Mouse (Mus musculus): ENCODE data around the gene Kat6b. TPM values are rescaled to one million over a fixed set of nuclear protein-coding genes. Genes with fewer than 3 reads are reported as not detected.
"Not testable (repeated sequence)": the region's sequence is repeated elsewhere in the genome, so short reads cannot be mapped to it uniquely, and the experiment has no call there.

The Kat6b gene
- polyA plus RNA-seq, 1 experiment: 45.9 TPM

DNA sequence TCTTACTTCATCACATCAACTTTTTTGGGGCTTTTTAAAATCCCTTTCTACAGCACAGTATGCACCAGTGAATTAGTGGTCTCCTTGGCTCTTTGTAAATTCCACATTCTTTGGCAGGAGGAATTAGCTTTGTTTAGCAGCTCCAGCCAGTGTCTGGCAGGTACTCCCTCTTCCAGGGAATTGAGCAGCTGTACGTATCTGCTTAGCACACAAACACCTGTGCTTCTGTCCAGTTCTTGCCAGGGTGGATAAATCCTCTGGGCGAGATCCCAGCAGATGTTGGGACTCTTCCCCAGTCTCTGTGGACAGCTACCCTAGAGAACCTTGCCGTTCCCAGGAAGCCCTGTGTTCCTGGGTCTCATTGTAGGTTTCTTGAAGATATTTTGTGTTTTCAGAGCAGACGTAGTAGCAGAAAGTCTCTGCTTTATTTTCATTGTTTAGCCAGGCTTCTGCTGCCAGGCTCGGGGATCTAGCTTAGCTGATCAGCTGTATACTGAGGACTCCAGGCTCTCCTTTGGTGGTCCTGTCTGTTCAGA lies 150.5 kb downstream of the Kat6b start:
- no peak for DNase-seq (ENCODE audit: extremely low spot score in 1 of 2, low spot score in 1 of 2)

DNA sequence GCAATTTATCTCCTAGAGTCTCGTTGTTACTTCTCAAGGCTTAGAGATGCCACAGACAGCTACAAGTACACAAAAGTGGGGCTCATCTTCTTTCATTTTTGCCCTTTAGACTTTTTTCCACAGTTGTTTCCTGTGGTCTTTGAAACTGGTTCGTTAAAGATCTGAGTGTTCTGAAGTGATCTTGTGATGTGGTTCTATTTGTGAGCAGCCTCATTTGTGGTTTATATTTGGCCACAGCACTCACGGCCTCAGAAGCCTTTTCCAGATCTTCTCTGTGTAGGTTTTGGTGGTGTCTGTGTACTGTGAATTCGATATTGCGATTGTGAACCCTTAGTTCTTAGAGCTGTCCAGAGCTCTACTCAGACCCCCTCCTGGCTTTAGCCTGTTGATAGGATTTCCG lies 155.3 kb downstream of the Kat6b start:
- DNase-seq (ENCODE audit: extremely low spot score in 1 of 2, low spot score in 1 of 2): peak; percentile 45 to 51

DNA sequence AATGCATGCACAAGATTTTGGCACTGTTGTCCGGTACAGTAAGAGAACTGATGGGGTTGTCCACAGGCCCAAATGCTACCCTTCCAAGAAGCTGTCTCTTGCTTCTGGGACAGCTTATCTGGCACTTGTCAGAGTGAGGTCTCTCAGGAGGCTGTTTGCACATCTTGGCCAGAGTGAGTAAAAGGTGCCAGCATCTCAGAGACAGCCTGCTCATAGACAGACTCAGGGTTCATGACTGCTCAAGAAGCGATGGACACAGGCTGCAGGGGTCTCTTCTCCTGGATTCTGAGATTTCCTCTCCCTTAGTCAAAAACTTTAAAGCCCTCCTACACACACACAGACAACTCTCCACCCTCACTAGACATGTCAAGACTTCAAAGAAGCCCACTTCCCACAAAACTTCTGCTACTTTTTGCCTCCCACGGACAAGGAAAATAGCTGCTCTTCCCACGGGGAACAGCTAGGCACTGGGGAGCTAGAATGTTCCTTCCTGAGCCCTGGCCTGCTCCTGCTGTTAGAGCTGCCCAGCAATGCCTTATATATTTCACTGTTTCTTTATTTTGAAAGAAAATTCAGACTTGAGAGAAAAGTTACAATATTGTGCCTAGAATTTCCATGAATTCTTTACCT lies 159.7 kb downstream of the Kat6b start:
- DNase-seq (ENCODE audit: extremely low spot score in 1 of 2, low spot score in 1 of 2): peak; percentile 43 to 79

DNA sequence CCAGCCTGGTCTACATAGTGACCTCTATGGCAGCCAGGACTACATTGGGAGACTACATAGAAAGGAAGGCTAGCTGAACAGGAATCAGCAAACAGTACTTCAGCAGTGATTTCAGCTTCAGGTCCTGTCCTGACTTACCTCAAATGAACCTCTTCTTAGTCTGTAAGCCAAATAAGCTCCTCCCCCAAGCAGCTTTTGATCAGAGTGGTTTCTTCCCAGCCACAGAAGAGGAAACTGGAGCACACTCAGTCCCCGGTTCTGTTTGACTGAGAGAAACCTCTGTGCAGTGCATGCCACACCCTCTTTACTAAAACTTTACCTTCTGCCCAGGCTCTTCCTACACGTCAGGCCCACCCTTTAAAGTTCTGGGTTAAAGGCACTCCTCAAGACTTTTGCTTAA lies 172.6 kb downstream of the Kat6b start:
- no peak for DNase-seq (ENCODE audit: extremely low spot score in 1 of 2, low spot score in 1 of 2)

DNA sequence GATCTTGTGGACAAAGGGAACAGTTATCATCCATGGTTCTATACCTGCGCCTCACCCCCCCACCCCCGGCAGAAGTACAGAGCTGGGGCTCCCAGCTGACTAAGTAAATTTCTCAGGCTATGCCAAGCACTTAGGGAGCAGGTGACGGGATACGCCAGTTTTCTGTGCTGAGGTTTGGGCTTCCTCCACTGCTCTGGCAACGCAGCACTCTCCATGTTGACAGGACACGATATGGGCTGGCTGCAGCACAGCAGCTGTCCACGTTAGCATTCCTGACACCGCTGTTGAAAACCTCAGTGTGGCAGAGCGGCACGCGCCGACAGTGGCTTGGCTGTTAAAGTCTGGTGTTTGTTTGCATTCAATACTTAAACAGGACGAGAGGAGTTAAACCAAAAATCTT lies 177.9 kb downstream of the Kat6b start:
- no peak for DNase-seq (ENCODE audit: extremely low spot score in 1 of 2, low spot score in 1 of 2)

DNA sequence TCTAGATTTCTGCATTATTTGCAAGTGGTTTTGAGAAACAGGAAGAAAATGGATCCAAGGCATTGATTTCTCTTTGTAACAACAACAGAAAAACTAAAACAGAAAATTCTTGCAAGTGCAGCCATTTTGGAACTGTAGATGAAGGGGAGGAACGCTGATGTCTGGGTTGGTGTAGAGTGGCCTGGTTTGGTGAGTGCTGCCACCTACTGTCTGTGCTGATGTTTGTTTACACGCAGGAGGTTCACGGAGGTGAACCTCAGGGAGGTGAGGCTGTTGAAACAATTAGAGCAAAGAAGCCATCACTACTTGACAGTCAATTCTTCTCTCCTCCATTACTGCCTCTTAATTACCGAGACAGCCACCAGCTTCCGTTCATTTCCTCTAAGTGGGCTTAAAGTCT lies 178.4 kb downstream of the Kat6b start:
- DNase-seq (ENCODE audit: extremely low spot score in 1 of 2, low spot score in 1 of 2): peak in 1 of 2 experiments; percentile 81

DNA sequence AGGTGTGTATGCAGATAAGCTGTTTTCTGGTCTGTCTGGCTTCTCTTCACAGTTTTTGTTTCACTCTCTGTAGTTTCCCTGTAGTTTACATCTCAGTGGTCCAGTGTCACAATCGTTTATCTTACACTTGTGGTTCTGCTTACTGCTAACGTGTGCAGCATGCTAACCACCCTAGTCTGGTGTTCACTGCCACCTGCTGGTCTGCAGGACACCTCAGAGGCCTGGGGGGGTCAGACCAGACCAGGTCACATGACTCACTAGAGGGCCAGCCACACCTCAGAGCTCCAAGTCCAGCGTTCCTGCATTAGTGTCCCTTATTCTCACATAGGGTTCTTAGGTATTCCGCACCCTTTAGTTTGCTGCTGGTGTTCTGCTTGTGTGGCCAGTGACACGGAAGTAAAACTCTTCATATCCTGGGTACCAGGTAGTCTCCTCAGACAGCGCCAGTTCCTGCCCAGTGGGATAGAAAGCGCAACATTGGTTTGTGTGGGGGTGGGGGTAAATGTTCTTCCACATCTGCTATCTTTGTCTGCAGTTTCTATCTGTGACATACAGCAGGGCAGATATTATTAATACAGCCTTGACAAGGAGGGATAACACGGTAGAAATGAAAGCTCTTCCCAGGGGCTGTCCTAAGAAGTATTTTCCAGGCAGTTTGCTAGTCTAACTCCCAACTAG lies 181.4 kb downstream of the Kat6b start:
- DNase-seq (ENCODE audit: extremely low spot score in 1 of 2, low spot score in 1 of 2): no peak

DNA sequence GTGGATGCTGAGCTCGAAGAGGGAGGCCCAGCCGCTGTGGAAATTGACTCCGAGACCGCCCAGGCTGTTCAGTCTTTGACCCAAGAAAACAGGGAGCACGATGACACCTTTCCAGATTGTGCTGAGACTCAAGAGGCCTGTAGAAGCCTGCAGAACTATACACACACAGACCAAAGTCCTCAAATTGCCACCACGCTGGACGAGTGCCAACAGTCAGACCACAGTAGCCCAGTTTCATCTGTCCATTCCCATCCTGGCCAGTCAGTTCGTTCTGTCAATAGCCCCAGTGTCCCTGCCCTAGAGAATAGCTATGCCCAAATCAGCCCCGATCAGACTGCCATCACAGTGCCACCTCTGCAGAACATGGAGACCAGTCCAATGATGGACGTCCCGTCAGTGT lies 188.0 kb downstream of the Kat6b start:
- no peak for DNase-seq (ENCODE audit: extremely low spot score in 1 of 2, low spot score in 1 of 2)

DNA sequence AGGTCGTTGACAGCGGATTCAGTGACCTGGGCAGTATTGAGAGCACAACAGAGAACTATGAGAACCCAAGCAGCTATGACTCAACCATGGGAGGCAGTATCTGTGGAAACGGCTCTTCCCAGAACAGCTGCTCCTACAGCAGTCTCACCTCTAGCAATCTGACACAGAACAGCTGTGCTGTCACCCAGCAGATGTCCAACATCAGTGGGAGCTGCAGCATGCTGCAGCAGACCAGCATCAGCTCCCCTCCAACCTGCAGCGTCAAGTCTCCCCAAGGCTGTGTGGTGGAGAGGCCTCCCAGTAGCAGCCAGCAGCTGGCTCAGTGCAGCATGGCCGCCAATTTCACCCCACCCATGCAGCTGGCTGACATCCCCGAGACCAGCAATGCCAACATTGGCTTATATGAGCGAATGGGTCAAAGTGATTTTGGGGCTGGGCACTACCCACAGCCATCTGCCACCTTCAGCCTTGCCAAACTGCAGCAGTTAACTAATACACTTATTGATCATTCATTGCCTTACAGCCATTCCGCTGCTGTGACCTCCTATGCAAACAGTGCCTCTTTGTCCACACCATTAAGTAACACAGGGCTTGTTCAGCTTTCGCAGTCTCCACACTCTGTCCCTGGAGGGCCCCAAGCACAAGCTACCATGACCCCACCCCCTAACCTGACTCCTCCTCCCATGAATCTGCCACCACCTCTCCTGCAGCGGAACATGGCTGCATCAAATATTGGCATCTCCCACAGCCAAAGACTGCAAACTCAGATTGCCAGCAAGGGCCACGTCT lies 188.6 kb downstream of the Kat6b start:
- no peak for DNase-seq (ENCODE audit: extremely low spot score in 1 of 2, low spot score in 1 of 2)

DNA sequence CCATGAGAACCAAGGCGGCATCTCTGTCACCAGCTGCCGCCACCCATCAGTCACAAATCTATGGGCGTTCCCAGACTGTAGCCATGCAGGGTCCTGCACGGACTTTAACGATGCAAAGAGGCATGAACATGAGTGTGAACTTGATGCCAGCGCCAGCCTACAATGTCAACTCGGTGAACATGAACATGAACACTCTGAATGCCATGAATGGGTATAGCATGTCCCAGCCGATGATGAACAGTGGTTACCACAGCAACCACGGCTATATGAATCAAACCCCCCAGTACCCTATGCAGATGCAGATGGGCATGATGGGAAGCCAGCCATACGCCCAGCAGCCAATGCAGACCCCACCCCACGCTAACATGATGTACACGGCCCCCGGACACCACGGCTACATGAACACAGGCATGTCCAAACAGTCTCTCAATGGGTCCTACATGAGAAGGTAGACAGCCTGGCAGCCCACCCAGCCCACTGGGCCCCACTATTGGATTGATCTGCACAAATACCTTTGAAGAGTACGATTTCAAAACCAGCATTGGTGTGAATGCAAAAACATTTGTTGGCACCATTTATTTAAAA lies 189.3 kb downstream of the Kat6b start:
- DNase-seq (ENCODE audit: extremely low spot score in 1 of 2, low spot score in 1 of 2): not testable (repeated sequence)

DNA sequence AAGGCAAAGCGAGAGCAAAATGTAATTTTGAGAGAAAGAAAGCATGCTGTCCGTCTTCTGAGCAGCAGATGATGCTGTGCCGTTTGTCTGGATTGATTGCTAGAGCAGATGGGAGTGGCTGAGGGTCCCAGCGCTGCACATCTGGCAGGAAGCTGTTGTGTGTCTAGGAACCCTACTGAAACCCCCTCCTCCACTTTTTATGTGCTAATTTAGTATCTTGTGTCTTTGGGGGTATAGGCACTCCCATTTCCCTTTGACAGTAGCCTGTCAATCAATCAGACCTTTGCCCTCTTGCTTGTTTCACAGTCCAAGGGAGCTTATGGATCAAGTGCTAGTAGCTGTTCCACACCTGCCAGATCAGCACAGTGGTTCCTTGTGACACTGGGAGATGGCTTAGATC lies 191.9 kb downstream of the Kat6b start:
- DNase-seq (ENCODE audit: extremely low spot score in 1 of 2, low spot score in 1 of 2): no peak

DNA sequence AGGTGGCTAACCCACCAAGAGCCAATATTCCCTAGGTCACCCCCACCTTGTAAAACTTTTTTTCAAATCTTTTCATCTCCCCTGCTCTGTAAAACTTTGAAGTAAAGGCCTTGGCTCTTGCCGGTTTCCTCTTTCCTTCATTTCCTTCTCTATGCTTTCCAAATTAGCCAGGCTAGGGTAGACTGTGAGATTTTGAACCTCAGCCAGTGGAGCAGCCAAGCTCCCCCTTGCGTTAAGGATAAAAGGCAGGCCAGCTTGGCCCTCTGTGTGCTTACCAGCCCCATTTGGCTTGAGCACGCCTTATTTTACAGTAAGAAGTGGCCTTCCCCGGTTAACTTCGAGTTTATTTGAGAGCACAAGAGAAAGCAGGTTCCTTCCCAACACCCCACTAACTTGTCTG lies 193.2 kb downstream of the Kat6b start:
- no peak for DNase-seq (ENCODE audit: extremely low spot score in 1 of 2, low spot score in 1 of 2)

DNA sequence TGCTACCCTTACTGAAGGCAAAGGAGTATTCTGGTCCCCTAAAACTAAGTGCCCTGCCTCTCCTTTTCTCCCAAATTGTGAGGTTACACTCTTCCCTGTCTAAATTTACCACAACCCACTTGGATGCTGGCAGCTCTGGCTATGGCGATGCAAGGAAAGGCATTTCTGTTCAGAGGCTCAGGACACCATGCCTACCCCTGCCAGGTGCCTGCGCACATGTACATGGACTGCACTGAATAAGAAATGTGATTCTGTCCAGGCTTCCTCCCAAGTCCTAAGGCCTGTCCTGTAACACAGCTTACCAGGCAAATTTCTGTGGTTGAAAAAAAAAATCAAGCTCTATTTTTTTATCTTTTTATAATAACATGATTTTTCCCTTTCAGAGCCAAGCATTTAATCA lies 195.0 kb downstream of the Kat6b start:
- DNase-seq (ENCODE audit: extremely low spot score in 1 of 2, low spot score in 1 of 2): no peak

DNA sequence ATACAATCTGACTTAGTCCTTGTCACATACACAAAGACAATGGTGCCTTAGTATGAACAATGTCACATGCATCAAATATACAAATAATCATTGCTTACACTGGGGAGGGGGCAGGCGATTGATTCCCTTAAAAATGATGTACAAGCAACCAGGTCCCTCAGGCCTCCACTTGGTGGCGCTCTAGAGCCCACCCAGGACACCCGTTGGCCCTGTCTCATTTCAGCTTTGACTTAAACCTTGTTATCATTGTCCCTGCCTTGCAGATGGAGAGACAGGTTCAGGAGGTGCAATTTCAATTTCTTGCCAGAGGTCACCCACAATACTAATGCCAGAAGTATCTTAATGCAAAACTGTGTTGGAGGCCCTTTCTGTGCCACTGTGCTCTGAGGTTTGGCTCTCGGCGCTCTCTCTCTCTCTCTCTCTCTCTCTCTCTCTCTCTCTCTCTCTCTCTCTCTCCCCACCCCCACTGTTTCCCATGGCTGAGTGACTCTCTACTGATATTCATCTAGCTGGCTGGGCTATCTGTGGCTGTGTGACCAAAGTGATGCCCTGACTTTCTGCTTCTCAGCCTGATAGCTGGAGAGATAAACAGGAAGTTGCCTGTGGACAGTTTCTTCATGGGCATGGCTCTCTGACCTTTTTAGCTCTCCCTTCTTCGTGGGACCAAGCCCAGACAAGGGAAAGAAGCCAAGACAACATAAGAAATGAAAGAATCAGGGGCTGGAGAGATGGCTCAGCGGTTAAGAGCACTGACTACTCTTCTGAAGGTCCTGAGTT lies 197.5 kb downstream of the Kat6b start:
- DNase-seq (ENCODE audit: extremely low spot score in 1 of 2, low spot score in 1 of 2): peak in 1 of 2 experiments; percentile 75

DNA sequence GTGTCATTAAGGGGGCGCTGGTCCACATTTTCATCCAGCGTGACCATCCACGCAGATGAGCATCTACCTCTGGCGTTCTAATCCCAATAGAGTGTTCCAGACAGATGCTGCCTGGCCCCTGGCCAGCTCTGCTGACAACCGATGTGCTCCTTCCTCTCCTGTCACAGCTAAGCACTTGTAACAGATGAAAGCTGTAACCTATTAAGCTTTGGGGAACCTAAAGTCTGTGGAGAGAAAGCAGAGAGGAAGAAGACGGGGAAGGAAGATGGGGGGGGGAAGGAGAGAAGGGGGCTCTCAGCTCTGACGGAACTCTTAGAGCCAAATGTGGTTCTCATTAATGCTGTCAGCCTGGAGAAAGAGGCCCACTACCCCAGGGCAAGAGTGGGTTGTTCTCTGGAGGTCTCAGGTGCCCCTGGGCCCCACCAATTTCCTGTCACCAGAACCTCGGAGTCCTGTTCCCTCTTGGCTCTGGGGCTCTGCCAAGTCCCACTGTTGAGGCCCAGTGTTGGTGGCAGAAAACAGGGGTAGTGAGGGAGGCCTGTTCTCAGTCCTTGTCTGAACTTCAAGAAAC lies 198.5 kb downstream of the Kat6b start:
- no peak for DNase-seq (ENCODE audit: extremely low spot score in 1 of 2, low spot score in 1 of 2)

DNA sequence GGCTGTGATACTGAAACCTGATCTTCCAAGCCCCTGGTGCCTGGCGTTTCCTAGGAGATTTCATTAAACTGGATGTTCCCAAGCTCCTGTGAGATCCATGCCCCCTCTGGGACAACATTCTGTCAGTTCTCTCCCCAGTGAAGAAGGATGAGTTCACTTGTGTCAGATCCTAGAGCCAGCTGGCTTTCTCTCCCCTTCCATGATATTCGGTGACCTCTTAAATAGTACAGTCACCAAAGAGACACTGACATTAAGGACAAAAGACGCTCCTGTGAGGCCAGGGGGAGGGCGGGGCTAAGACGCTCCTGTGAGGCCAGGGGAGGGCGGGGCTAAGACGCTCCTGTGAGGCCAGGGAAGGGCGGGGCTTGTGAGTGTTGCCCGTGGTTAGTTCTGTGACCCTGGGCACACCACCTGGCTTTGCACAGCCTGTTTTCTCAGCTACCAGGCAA lies 201.5 kb downstream of the Kat6b start:
- no peak for DNase-seq (ENCODE audit: extremely low spot score in 1 of 2, low spot score in 1 of 2)

DNA sequence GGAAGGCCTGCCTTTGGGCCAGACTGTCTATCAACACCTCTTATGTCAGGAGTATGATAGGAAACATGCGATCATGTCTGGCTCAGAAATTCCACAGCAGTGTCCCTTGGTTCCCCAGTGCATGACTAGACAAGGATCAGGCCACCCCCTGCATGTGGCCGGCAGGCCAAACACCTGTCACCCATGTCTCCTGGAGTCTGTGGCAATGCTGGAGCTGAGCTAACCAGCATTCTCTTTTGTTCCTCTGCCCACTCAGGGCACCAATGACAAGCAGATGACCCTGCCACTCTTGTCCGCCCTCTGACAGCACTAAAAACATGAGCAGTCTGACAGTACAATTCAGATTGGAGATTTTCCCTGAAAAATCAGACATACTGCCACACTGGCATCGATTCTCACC lies 202.6 kb downstream of the Kat6b start:
- DNase-seq (ENCODE audit: extremely low spot score in 1 of 2, low spot score in 1 of 2): no peak

DNA sequence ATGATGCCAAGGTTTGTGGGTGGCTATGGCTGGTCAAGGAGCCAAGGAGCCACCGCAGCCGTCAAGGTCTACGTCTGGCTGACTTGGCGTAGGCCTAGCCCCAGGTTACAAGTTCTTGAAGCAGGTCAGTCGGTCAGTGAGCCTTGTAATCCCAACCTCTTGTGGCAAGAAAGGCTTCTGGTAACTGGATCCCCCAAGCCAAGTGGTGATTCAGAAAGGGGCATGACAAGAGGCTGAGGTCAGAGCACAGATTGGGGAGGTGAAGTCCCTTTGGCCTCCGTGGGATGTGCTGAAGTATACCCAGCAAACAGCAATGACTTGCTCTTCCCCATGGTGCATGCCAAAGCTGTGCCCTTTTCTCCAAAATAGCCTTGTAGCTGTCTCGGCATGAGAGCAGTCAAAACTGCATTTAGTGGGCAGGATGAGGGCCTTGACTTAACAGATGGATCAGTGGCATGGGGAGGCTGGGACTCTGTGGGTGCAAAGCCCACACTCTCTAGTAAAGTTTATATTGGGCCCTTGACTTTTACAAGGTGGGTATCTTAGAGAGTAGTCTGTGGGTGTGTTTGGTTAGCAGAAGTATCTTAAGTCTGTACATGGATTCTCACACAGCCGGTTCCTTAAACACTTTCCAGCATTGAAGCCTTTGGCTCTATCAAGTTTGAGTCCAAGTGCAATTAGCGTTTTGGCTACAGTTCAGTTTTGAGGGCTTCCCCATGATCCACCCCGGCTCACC lies 204.3 kb downstream of the Kat6b start:
- no peak for DNase-seq (ENCODE audit: extremely low spot score in 1 of 2, low spot score in 1 of 2)
